Mouse (Mus musculus) kidney, adult 2 months (tissue): ENCODE results near the gene Fancg. TPM values are rescaled to one million over a fixed set of nuclear protein-coding genes. Genes with fewer than 3 reads are reported as not detected.
A peak's percentile ranks its signal among the peaks of the same experiment; 100 is the strongest.

Source experiments
- DNase-seq: peaks from one replicate; pipeline ENCODE4 v3.0.0; 2021
- H3K27ac ChIP-seq: fragments of 200-500 bp; 2 replicates; pipeline ENCODE4 v1.5.1; 2012; ENCODE audit warnings: low read depth, low read length, control low read depth, inconsistent platforms; ENCODE audit not compliant: insufficient read depth
- H3K27me3 ChIP-seq: fragments of 200-500 bp; replicated peaks from 2 replicates; pipeline ENCODE4 v1.6.1; 2012; ENCODE audit warnings: mild to moderate bottlenecking, moderate library complexity, low read length, inconsistent platforms; ENCODE audit not compliant: control insufficient read depth, insufficient read depth
- H3K36me3 ChIP-seq: fragments of 200-500 bp; 2 replicates; pipeline ENCODE4 v1.6.1; 2012; ENCODE audit warnings: mild to moderate bottlenecking, moderate library complexity, low read length, inconsistent platforms; ENCODE audit not compliant: control insufficient read depth, insufficient read depth
- H3K4me1 ChIP-seq: fragments of 200-500 bp; 2 replicates; pipeline ENCODE4 v1.6.1; 2011; ENCODE audit warnings: low read length; ENCODE audit not compliant: control insufficient read depth, insufficient read depth
- H3K4me3 ChIP-seq: fragments of 200-500 bp; 2 replicates; pipeline ENCODE4 v1.5.1; 2011; ENCODE audit warnings: mild to moderate bottlenecking, low read depth, low read length, control low read depth; ENCODE audit not compliant: insufficient read depth
- CTCF ChIP-seq: fragments of 200-500 bp; conservative IDR thresholded peaks from 2 replicates; pipeline ENCODE4 v1.5.1; 2011; ENCODE audit warnings: low read depth, mild to moderate bottlenecking, control low read depth, low read length, moderate library complexity, mixed read lengths; ENCODE audit not compliant: insufficient read depth, insufficient read length
- POLR2A ChIP-seq: fragments of 200-500 bp; IDR thresholded peaks from one replicate; pipeline ENCODE4 v1.6.1; 2011; ENCODE audit warnings: low read depth, low read length, control low read depth
- WGBS: fragments of 180-500 bp; shearing (Covaris S2); methylation state at CpG from one replicate; pipeline ENCODE4 v1.1.7; 2018; 5-methylcytosine and 5-hydroxymethylcytosine counted together
- polyA plus RNA-seq: library from polyadenylated mRNA; depleted of rRNA; stranded (reverse); fragments of >200 nt; gene quantifications from 2 replicates; pipeline ENCODE4 v1.2.3, GENCODE M21; 2012

Gene Fancg
- polyA plus RNA-seq, 1 experiment, result 6.8 TPM

DNA sequence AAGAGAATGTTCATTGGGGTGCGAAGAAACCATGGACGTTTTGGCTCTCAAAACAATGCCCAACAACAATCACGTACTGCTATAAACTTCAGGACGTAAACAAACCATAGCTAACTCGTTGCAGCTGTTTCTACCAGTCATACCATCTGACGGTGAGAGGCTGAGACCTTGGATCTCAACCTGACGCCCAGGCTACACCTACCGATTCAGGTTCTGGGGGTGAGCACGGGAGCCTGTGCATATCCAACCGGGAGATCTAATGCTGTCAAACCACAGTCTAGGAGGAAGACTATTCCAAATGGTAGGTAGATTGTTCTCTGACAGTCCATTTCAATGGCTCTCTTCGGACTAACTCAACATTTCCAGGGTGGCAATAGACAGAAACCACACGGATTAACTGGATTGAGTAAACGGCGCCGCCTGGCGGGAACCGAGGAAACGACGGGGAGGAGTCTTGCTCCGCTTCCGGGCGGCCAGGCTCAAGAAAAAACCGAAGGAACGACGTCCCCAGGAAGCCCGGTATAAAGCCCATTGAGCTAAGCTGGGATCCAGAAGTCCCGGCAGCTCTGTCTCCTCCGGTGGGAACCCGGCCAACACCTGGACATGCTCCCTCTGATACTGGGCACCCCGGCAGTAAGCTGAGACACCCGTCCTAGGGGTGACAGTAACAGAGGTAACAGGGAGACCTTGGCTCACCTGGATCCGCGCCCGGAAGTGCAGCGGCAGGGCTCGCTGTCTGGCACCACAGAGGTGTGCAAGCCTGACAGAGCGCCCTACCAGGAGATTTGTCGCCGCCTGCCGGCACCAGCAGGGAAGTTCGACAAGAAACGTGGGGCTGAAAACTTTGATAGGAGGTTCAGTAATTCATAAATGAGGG, 15.0 kb upstream of the Fancg start, which contains the start of gene Pigo:
Gene Pigo (minus strand): TSS at position 736 of the 877 bp plus-strand sequence.
- Histone ChIP-seq H3K4me3 (peak within 1 kb of the TSS; percentile 84), H3K27me3 (no peaks in the 10 kb centered on the region), H3K27ac (peak within 1 kb of the TSS; percentile 96), H3K4me1 (peaks cover 10% of the 10 kb centered on the region), H3K36me3 (no peaks in the 10 kb centered on the region)
- TF ChIP-seq CTCF, result peak; percentile 87
- peak; percentile 33 for TF ChIP-seq POLR2A
- 6% methylated on average over 42 of the region's 42 CpGs for WGBS
- peak; percentile 98 for DNase-seq

DNA sequence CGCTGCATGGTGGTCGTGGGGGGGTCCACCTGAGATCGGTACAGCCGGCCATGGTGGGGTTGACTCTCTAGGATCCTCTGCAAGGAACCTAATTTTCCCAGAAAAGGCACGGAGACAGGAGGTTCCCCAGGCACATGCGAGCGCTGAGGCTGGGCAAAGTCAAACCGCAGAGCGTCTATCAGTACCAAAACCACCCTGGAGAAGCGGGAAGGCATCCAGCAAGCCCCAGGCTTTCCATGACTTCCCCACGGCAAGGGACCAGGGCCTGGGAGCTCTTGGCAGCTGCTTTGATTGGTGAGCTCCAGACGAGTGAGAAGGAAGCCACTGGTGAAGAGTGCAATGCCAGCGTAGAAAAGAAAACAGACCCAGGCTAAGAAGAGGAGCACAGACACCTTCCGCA, 14.4 kb upstream of the Fancg start:
- H3K4me1 ChIP-seq, result peaks cover 8% of the 10 kb centered on the region
- WGBS, result 68% methylated on average over 14 of the region's 14 CpGs
- no peaks in the 10 kb centered on the region for H3K27me3 ChIP-seq
- peak overlapping the region; percentile 6; the same call in 1 of the 2 replicates for H3K27ac ChIP-seq
- H3K36me3 ChIP-seq, result no peaks in the 10 kb centered on the region
- H3K4me3 ChIP-seq, result peak overlapping the region; percentile 84
- DNase-seq, result no peak
- TF ChIP-seq CTCF, result no peak
- TF ChIP-seq POLR2A, result no peak

DNA sequence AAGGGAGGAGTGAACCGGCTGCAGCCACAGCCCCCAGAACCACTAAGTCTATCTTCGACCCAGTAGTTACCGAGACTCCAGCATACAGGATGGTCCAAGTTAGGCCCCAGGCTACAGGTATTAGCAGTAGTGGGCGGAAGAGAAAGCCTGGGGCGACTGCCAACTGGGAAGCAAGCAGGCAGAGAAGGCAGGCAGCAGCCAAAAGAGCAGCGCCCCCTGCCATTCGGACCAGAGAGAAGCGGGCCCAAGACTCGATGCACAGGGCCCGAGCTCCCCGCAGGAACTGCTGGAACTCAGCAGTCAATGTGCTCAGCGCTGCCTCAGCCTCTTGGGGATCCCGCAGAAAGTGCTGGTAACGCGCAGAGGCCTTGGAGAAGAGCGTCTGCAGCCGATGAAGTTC, 11.0 kb upstream of the Fancg start:
- Histone ChIP-seq H3K4me1 (peaks cover 8% of the 10 kb centered on the region), H3K27ac (no peak overlapping the region), H3K4me3 (no peak overlapping the region), H3K36me3 (peaks cover 1% of the 10 kb centered on the region; the same call in 1 of the 2 replicates), H3K27me3 (no peaks in the 10 kb centered on the region)
- no peak for DNase-seq
- WGBS, result 86% methylated on average over 17 of the region's 17 CpGs
- TF ChIP-seq POLR2A (no peak), CTCF (no peak)

- Histone ChIP-seq H3K27ac (no peak overlapping the region), H3K27me3 (no peaks in the 10 kb centered on the region), H3K36me3 (peaks cover 1% of the 10 kb centered on the region; the same call in 1 of the 2 replicates), H3K4me1 (peaks cover 8% of the 10 kb centered on the region), H3K4me3 (no peak overlapping the region)
- TF ChIP-seq POLR2A (no peak), CTCF (no peak)
- no peak for DNase-seq
- 89% methylated on average over 16 of the region's 16 CpGs for WGBS
Measured at GRCm38 (mm10) chr4:43020876-43021275, 10.6 kb upstream of the Fancg start.

GRCm38 (mm10) chr4:43019641-43020465, 9.5 kb upstream of the Fancg start:
- no peak overlapping the region for H3K4me3 ChIP-seq
- H3K4me1 ChIP-seq, result peaks cover 5% of the 10 kb centered on the region
- no peak for TF ChIP-seq POLR2A
- TF ChIP-seq CTCF, result no peak
- H3K36me3 ChIP-seq, result peaks cover 1% of the 10 kb centered on the region; the same call in 1 of the 2 replicates
- DNase-seq, result no peak
- no peak overlapping the region for H3K27ac ChIP-seq
- no peaks in the 10 kb centered on the region for H3K27me3 ChIP-seq
- 91% methylated on average over 23 of the region's 23 CpGs for WGBS

- 85% methylated on average over 10 of the region's 10 CpGs for WGBS
- no peak for TF ChIP-seq CTCF
- TF ChIP-seq POLR2A, result no peak
- Histone ChIP-seq H3K4me3 (no peak overlapping the region), H3K27ac (no peak overlapping the region), H3K4me1 (no peaks in the 10 kb centered on the region), H3K36me3 (peaks cover 1% of the 10 kb centered on the region; the same call in 1 of the 2 replicates), H3K27me3 (no peaks in the 10 kb centered on the region)
- no peak for DNase-seq
Measured at GRCm38 (mm10) chr4:43019176-43019575, 8.9 kb upstream of the Fancg start.

- no peak for TF ChIP-seq CTCF
- TF ChIP-seq POLR2A, result no peak
- H3K27me3 ChIP-seq, result no peaks in the 10 kb centered on the region
- no peak overlapping the region for H3K4me3 ChIP-seq
- H3K27ac ChIP-seq, result no peak overlapping the region
- DNase-seq, result no peak
- 85% methylated on average over 4 of the region's 4 CpGs for WGBS
- H3K36me3 ChIP-seq, result peaks cover 1% of the 10 kb centered on the region; the same call in 1 of the 2 replicates
- no peaks in the 10 kb centered on the region for H3K4me1 ChIP-seq
Measured at GRCm38 (mm10) chr4:43018156-43018555, 7.8 kb upstream of the Fancg start.
